Mouse (Mus musculus): ENCODE results near the gene Adamts2.

- peak; percentile 53 for TF ChIP-seq CTCF (IDR thresholded peaks at IDR 0.05; ENCODE audit: low read depth, low read length)
- no peak for TF ChIP-seq POLR2A (IDR thresholded peaks at IDR 0.05; ENCODE audit: insufficient read depth, low read length)
- no peak for TF ChIP-seq EP300 (IDR thresholded peaks at IDR 0.05; ENCODE audit: insufficient read depth, low read depth, low read length)
Observed at GRCm38 (mm10) chr11:50847047-50847446, 245.2 kb downstream of the Adamts2 start.
